1 mouse cellular context compared by ENCODE assay signal in the genomic region with DNA sequence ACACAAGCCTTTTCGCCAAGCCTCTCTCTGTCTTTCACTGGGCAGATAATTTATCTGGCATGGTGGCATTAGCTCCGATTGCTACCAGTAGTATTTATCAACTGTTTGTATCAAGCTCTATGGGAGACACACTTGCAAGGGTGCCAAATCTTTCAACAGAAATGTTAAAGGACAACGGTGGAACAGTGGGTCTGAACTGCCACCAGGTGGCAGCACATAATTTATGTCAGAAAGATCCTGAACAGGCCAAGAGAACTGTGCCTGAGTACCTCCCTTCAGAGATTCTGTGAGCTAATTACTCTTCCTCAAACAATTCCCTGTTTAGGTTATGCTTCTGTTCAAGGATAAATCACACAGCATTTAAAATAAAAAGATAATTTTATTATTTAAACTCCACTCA.
A peak's percentile ranks its signal among the peaks of the same experiment; 100 is the strongest.
TF ChIP-seq lines count a peak whose summit lies in the region.

No protein-coding gene starts in this region.

TF ChIP-seq in MEL, 35 proteins besides CTCF, POLR2A, EP300 and RAD21:
- TF ChIP-seq ZC3H11A (IDR thresholded peaks at IDR 0.05; ENCODE audit: low read depth, low read length) (peak; percentile 65; the same call in 1 of the 2 replicates), HCFC1 (IDR thresholded peaks at IDR 0.05; ENCODE audit: low read depth, low read length) (0 out of 2 replicates have a peak, but pooled peaks have one; percentile 36), MXI1 (IDR thresholded peaks at IDR 0.05; ENCODE audit: low read depth, low read length) (peak; percentile 48; the same call in 1 of the 2 replicates), USF1 (IDR thresholded peaks at IDR 0.05; ENCODE audit: low read depth, low read length) (no peak), CHD1 (IDR thresholded peaks at IDR 0.05; ENCODE audit: low read depth, low read length) (no peak), MYB (IDR thresholded peaks at IDR 0.05; ENCODE audit: low read depth, low read length) (0 out of 2 replicates have a peak, but pooled peaks have one; percentile 13), MAFK (IDR thresholded peaks at IDR 0.05; ENCODE audit: borderline replicate concordance, low read depth, low read length) (no peak), GATA1 (IDR thresholded peaks at IDR 0.05; ENCODE audit: low read depth, low read length) (no peak), ZKSCAN1 (IDR thresholded peaks at IDR 0.05; ENCODE audit: low read depth, low read length) (no peak), ZNF384 (IDR thresholded peaks at IDR 0.05; ENCODE audit: low read depth, low read length) (no peak), SMC3 (IDR thresholded peaks at IDR 0.05; ENCODE audit: low read depth, low read length) (peak; percentile 94), SIN3A (IDR thresholded peaks at IDR 0.05; ENCODE audit: low read length) (peak; percentile 86), KAT2A (conservative IDR thresholded peaks at IDR 0.05; ENCODE audit: low read depth, low read length) (no peak), TBP (IDR thresholded peaks at IDR 0.05; ENCODE audit: low read depth, low read length) (peak; percentile 59; the same call in 1 of the 2 replicates), RCOR1 (IDR thresholded peaks at IDR 0.05; ENCODE audit: low read depth, low read length) (peak; percentile 18; the same call in 1 of the 2 replicates), NRF1 (IDR thresholded peaks at IDR 0.05; ENCODE audit: insufficient read depth, low read depth, low read length, poor library complexity, severe bottlenecking) (no peak)
